Mouse (Mus musculus): ENCODE data around the gene Tgm3. TPM values are rescaled to one million over a fixed set of nuclear protein-coding genes. Genes with fewer than 3 reads are reported as not detected.

The Tgm3 gene
- polyA plus RNA-seq (2014; fragmentation: Nextera tagmentation; extraction: Ambion mirVana), result not detected in 2 replicates

- no peaks in the 10 kb centered on the region for H3K36me3 ChIP-seq (ENCODE audit: control insufficient read depth, insufficient read depth, low read length)
- H3K27ac ChIP-seq (ENCODE audit: low read depth, low read length), result no peak within 1 kb of the TSS
- H3K4me1 ChIP-seq (ENCODE audit: control insufficient read depth, insufficient read depth, low read length), result no peaks in the 10 kb centered on the region
- no peaks in the 10 kb centered on the region for H3K9me3 ChIP-seq (ENCODE audit: control insufficient read depth, low read length)
- no peak for DNase-seq (ENCODE audit: low spot score, missing footprints)
- H3K9ac ChIP-seq (ENCODE audit: low read length), result no peak within 1 kb of the TSS
- no peak for ATAC-seq (ENCODE audit: low FRiP score)
- H3K4me2 ChIP-seq, result no peak within 1 kb of the TSS
- no peaks in the 10 kb centered on the region for H3K27me3 ChIP-seq (ENCODE audit: control insufficient read depth, insufficient read depth, low read length)
- no peak within 1 kb of the TSS for H3K4me3 ChIP-seq (ENCODE audit: low read depth, low read length)
- WGBS, result 49% methylated on average over 7 of the region's 7 CpGs
Measured at GRCm38 (mm10) chr2:130012026-130012425, at the start of gene Tgm3. Gene Tgm3, plus strand, starts transcription at chr2:130012349.

DNA sequence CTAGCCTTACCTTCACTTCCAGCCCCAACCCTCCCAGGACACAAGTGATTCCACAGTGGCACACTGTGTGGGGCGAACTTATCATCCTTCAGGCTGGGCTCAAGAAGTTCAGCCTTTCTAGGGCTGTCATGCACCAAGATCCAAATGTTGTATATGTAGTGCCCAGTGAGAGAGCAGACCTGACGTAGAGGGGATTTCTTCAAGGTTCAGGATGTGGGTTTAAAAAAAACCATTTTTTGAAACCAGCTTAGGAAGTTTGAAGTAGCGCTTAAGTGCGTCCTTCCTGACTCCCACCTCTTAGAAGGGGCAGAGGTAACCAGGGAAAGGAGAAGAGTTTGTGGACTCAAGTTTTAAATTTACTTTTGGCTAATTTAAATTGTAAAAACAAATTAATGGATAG, 31.5 kb upstream of the Tgm3 start:
- H3K9ac ChIP-seq (ENCODE audit: low read length), result no peak overlapping the region
- H3K27ac ChIP-seq (ENCODE audit: low read depth, low read length), result no peak overlapping the region
- no peak overlapping the region for H3K4me3 ChIP-seq (ENCODE audit: low read depth, low read length)
- no peaks in the 10 kb centered on the region for H3K9me3 ChIP-seq (ENCODE audit: control insufficient read depth, low read length)
- no peaks in the 10 kb centered on the region for H3K36me3 ChIP-seq (ENCODE audit: control insufficient read depth, insufficient read depth, low read length)
- no peaks in the 10 kb centered on the region for H3K4me1 ChIP-seq (ENCODE audit: control insufficient read depth, insufficient read depth, low read length)
- DNase-seq (ENCODE audit: low spot score, missing footprints), result no peak
- H3K27me3 ChIP-seq (ENCODE audit: control insufficient read depth, insufficient read depth, low read length), result no peaks in the 10 kb centered on the region
- WGBS, result 91% methylated on average over 4 of the region's 4 CpGs
- ATAC-seq (ENCODE audit: low FRiP score), result no peak
- H3K4me2 ChIP-seq, result no peak overlapping the region

- DNase-seq (ENCODE audit: low spot score, missing footprints), result no peak
- H3K4me2 ChIP-seq, result no peak overlapping the region
- no peaks in the 10 kb centered on the region for H3K4me1 ChIP-seq (ENCODE audit: control insufficient read depth, insufficient read depth, low read length)
- no peak overlapping the region for H3K27ac ChIP-seq (ENCODE audit: low read depth, low read length)
- H3K4me3 ChIP-seq (ENCODE audit: low read depth, low read length), result no peak overlapping the region
- H3K9ac ChIP-seq (ENCODE audit: low read length), result no peak overlapping the region
- H3K27me3 ChIP-seq (ENCODE audit: control insufficient read depth, insufficient read depth, low read length), result no peaks in the 10 kb centered on the region
- WGBS, result 90% methylated on average over 6 of the region's 6 CpGs
- H3K9me3 ChIP-seq (ENCODE audit: control insufficient read depth, low read length), result no peaks in the 10 kb centered on the region
- H3K36me3 ChIP-seq (ENCODE audit: control insufficient read depth, insufficient read depth, low read length), result no peaks in the 10 kb centered on the region
- ATAC-seq (ENCODE audit: low FRiP score), result no peak
Measured at GRCm38 (mm10) chr2:129987527-129988045, 24.6 kb upstream of the Tgm3 start.

DNA sequence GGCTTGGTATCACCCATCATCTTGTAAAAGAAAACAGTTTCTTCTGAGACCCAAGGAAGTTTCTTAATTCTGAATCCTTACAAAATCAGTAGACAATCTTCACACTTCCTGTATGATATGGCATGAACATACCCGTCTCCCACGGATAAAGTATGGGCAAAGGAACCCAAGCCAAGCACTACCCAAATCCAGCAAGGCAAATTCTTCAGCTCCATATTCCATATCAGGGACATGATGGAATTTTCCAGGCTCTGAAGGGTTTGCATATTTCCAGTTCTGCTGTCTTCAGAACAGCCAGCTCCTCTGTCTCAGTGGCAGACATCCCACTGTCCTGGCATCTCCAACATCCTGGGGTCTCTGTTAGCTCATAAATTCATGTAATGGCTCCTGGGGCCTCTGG, 22.5 kb upstream of the Tgm3 start:
- H3K4me3 ChIP-seq (ENCODE audit: low read depth, low read length), result no peak overlapping the region
- 86% methylated on average over 2 of the region's 2 CpGs for WGBS

GRCm38 (mm10) chr2:129994468-129994867, 17.7 kb upstream of the Tgm3 start:
- no peaks in the 10 kb centered on the region for H3K36me3 ChIP-seq (ENCODE audit: control insufficient read depth, insufficient read depth, low read length)
- H3K27ac ChIP-seq (ENCODE audit: low read depth, low read length), result no peak overlapping the region
- no peak overlapping the region for H3K4me3 ChIP-seq (ENCODE audit: low read depth, low read length)
- 86% methylated on average over 3 of the region's 3 CpGs for WGBS
- DNase-seq (ENCODE audit: low spot score, missing footprints) (no peak), ATAC-seq (ENCODE audit: low FRiP score) (no peak)
- no peaks in the 10 kb centered on the region for H3K27me3 ChIP-seq (ENCODE audit: control insufficient read depth, insufficient read depth, low read length)
- H3K4me2 ChIP-seq, result no peak overlapping the region
- H3K9me3 ChIP-seq (ENCODE audit: control insufficient read depth, low read length), result no peaks in the 10 kb centered on the region
- H3K4me1 ChIP-seq (ENCODE audit: control insufficient read depth, insufficient read depth, low read length), result no peaks in the 10 kb centered on the region
- H3K9ac ChIP-seq (ENCODE audit: low read length), result no peak overlapping the region

More for the DNA sequence above, 22.5 kb upstream of the Tgm3 start:
- no peaks in the 10 kb centered on the region for H3K9me3 ChIP-seq (ENCODE audit: control insufficient read depth, low read length)
- no peak for ATAC-seq (ENCODE audit: low FRiP score)
- H3K9ac ChIP-seq (ENCODE audit: low read length), result no peak overlapping the region
- H3K36me3 ChIP-seq (ENCODE audit: control insufficient read depth, insufficient read depth, low read length), result no peaks in the 10 kb centered on the region
- H3K27ac ChIP-seq (ENCODE audit: low read depth, low read length), result no peak overlapping the region
- H3K27me3 ChIP-seq (ENCODE audit: control insufficient read depth, insufficient read depth, low read length), result no peaks in the 10 kb centered on the region
- no peaks in the 10 kb centered on the region for H3K4me1 ChIP-seq (ENCODE audit: control insufficient read depth, insufficient read depth, low read length)
- DNase-seq (ENCODE audit: low spot score, missing footprints), result no peak
- no peak overlapping the region for H3K4me2 ChIP-seq

GRCm38 (mm10) chr2:129998476-129998875, 13.7 kb upstream of the Tgm3 start:
- H3K27me3 ChIP-seq (ENCODE audit: control insufficient read depth, insufficient read depth, low read length), result no peaks in the 10 kb centered on the region
- H3K27ac ChIP-seq (ENCODE audit: low read depth, low read length), result no peak overlapping the region
- DNase-seq (ENCODE audit: low spot score, missing footprints) (no peak), ATAC-seq (ENCODE audit: low FRiP score) (no peak)
- H3K9me3 ChIP-seq (ENCODE audit: control insufficient read depth, low read length), result no peaks in the 10 kb centered on the region
- WGBS, result 85% methylated on average over 7 of the region's 7 CpGs
- H3K4me2 ChIP-seq, result no peak overlapping the region
- H3K9ac ChIP-seq (ENCODE audit: low read length), result no peak overlapping the region
- no peak overlapping the region for H3K4me3 ChIP-seq (ENCODE audit: low read depth, low read length)
- H3K36me3 ChIP-seq (ENCODE audit: control insufficient read depth, insufficient read depth, low read length), result no peaks in the 10 kb centered on the region
- no peaks in the 10 kb centered on the region for H3K4me1 ChIP-seq (ENCODE audit: control insufficient read depth, insufficient read depth, low read length)

DNA sequence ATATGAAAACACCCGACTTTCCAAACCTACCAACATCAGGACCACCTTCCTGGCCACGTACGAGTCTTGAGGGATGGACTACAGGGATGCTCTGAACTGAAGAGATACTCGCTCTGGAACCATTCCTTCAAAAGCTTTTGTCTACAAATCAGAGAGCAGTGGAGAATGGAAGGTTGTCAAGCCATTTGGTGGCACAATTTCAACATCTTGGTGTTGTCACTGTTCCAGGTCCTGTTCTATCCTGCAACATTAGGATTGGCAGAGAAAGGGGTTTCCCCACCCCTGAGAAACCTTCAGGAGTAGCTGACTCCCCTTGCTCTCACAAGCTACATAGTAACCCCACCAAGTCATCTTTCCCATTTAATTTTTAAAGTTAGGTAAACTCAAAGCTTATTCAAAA, 12.9 kb upstream of the Tgm3 start:
- no peak overlapping the region for H3K4me3 ChIP-seq (ENCODE audit: low read depth, low read length)
- ATAC-seq (ENCODE audit: low FRiP score) (no peak), DNase-seq (ENCODE audit: low spot score, missing footprints) (no peak)
- no peaks in the 10 kb centered on the region for H3K9me3 ChIP-seq (ENCODE audit: control insufficient read depth, low read length)
- H3K9ac ChIP-seq (ENCODE audit: low read length), result no peak overlapping the region
- no peaks in the 10 kb centered on the region for H3K36me3 ChIP-seq (ENCODE audit: control insufficient read depth, insufficient read depth, low read length)
- H3K4me1 ChIP-seq (ENCODE audit: control insufficient read depth, insufficient read depth, low read length), result no peaks in the 10 kb centered on the region
- no peak overlapping the region for H3K4me2 ChIP-seq
- WGBS, result 84% methylated on average over 4 of the region's 4 CpGs
- H3K27ac ChIP-seq (ENCODE audit: low read depth, low read length), result no peak overlapping the region
- no peaks in the 10 kb centered on the region for H3K27me3 ChIP-seq (ENCODE audit: control insufficient read depth, insufficient read depth, low read length)

- Histone ChIP-seq H3K9me3 (ENCODE audit: control insufficient read depth, low read length) (no peaks in the 10 kb centered on the region), H3K9ac (ENCODE audit: low read length) (no peak overlapping the region), H3K36me3 (ENCODE audit: control insufficient read depth, insufficient read depth, low read length) (no peaks in the 10 kb centered on the region), H3K27me3 (ENCODE audit: control insufficient read depth, insufficient read depth, low read length) (no peaks in the 10 kb centered on the region), H3K4me2 (no peak overlapping the region), H3K4me1 (ENCODE audit: control insufficient read depth, insufficient read depth, low read length) (no peaks in the 10 kb centered on the region), H3K4me3 (ENCODE audit: low read depth, low read length) (no peak overlapping the region), H3K27ac (ENCODE audit: low read depth, low read length) (no peak overlapping the region)
- ATAC-seq (ENCODE audit: low FRiP score) (no peak), DNase-seq (ENCODE audit: low spot score, missing footprints) (no peak)
- WGBS, result 100% methylated on average over 3 of the region's 3 CpGs
Measured at GRCm38 (mm10) chr2:130000601-130001000, 11.5 kb upstream of the Tgm3 start.

DNA sequence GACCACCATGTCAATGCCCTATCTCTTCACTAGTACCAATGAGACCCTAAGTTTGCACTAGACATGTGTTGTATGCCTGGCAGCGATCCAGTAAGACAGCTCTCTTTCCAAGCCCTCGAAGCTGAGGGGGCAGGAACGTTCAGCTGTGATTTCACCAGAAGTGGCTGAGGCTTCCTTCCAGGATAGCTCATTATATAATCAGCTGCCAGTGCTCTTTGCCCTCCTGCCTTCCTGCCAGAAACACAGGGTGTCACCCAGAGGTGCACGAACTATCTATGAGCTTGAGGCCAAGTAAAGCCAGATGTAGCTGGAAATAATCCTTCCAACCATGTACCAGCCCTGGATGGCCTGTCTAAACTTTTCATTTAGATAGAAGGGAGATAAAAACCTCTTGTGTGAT, 8.1 kb upstream of the Tgm3 start:
- no peak overlapping the region for H3K4me3 ChIP-seq (ENCODE audit: low read depth, low read length)
- 89% methylated on average over 4 of the region's 4 CpGs for WGBS
- H3K36me3 ChIP-seq (ENCODE audit: control insufficient read depth, insufficient read depth, low read length), result no peaks in the 10 kb centered on the region
- no peaks in the 10 kb centered on the region for H3K27me3 ChIP-seq (ENCODE audit: control insufficient read depth, insufficient read depth, low read length)
- H3K9me3 ChIP-seq (ENCODE audit: control insufficient read depth, low read length), result no peaks in the 10 kb centered on the region
- ATAC-seq (ENCODE audit: low FRiP score), result no peak
- H3K4me2 ChIP-seq, result no peak overlapping the region
- no peaks in the 10 kb centered on the region for H3K4me1 ChIP-seq (ENCODE audit: control insufficient read depth, insufficient read depth, low read length)
- H3K27ac ChIP-seq (ENCODE audit: low read depth, low read length), result no peak overlapping the region
- no peak overlapping the region for H3K9ac ChIP-seq (ENCODE audit: low read length)
- no peak for DNase-seq (ENCODE audit: low spot score, missing footprints)

DNA sequence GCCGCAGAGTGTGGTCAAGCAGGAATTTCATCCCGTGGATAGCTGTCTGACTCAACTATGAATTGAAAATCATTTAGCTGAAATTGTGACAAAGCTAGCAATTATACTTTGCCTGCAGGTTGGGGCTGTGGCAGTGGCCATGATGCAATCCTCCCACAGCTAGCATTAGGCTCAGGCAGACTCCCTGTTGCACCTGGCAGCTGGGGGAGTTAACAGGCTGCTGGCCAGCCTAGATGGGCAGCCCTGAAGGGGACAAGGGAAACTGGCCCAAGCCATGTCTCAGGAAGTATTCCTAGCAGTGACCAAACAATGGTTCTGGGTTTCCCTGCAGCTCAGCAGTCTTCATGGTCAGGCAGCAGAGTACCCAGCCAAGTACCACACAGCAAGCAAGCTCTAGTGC, 2.8 kb upstream of the Tgm3 start:
- no peak overlapping the region for H3K27ac ChIP-seq (ENCODE audit: low read depth, low read length)
- H3K4me2 ChIP-seq, result no peak overlapping the region
- DNase-seq (ENCODE audit: low spot score, missing footprints) (no peak), ATAC-seq (ENCODE audit: low FRiP score) (no peak)
- no peak overlapping the region for H3K4me3 ChIP-seq (ENCODE audit: low read depth, low read length)
- no peaks in the 10 kb centered on the region for H3K9me3 ChIP-seq (ENCODE audit: control insufficient read depth, low read length)
- 85% methylated on average over 2 of the region's 2 CpGs for WGBS
- H3K27me3 ChIP-seq (ENCODE audit: control insufficient read depth, insufficient read depth, low read length), result no peaks in the 10 kb centered on the region
- H3K9ac ChIP-seq (ENCODE audit: low read length), result no peak overlapping the region
- H3K4me1 ChIP-seq (ENCODE audit: control insufficient read depth, insufficient read depth, low read length), result no peaks in the 10 kb centered on the region
- no peaks in the 10 kb centered on the region for H3K36me3 ChIP-seq (ENCODE audit: control insufficient read depth, insufficient read depth, low read length)

All from midbrain, embryonic 11.5 days (tissue).